Comparison of ENCODE assay signal across 9 mouse cellular contexts in the genomic region with DNA sequence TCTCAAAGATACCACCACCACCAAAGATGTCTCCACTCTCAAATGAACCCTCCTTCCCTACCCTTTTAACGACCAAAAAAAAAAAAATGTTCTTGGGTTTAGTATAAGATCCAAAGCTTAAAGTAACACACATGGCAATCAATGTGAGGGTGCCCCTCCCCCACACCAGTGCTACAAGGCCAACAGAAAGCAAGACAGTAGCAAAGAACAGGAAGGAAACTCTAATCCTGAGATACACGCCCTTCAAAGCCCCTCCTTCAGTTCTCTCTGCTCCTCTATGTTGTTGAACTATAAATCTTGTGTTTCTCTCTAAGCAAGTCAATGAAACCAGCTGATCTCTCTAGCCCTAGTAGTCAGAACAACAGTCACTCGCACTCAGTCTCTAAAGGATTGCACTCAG. TPM values are rescaled to one million over a fixed set of nuclear protein-coding genes. Genes with fewer than 3 reads are reported as not detected.
DNase-seq lines count a peak whose midpoint lies in the region; ATAC-seq and TF ChIP-seq lines count a peak whose summit lies in the region.
"Had no signal": no experiment of that assay in that cellular context is flagged by ENCODE, and none has a peak within 500 bp of the region (broad histone marks: within the 10 kb centered on the region; RNA-seq: fewer than 3 reads in every experiment).

No protein-coding gene starts in this region.

- no peak overlapping the region for H3K4me3 ChIP-seq in gastrocnemius, adult 2 months
- H3K4me3 ChIP-seq in G1E (ENCODE audit: low read depth, low read length) = no peak overlapping the region; the same call in 1 of the 2 replicates
- H3K4me3 ChIP-seq in spleen, adult 2 months (ENCODE audit: extremely low read depth, insufficient read depth, insufficient read length) = no peak overlapping the region
- H3K4me3 ChIP-seq in hindbrain, postnatal 0 days (ENCODE audit: low read length) = no peak overlapping the region
- H3K4me3 ChIP-seq: midbrain, embryonic 12.5 days had no signal

- DNase-seq in gastrocnemius, adult 2 months = no peak
- DNase-seq in gastrocnemius, postnatal 4 days (ENCODE audit: low spot score in 2 of 2) = no peak
- DNase-seq in G1E (ENCODE audit: low spot score) = no peak
- peak; percentile 27 to 57 for DNase-seq in kidney, postnatal 4 days
- DNase-seq in spleen, adult 2 months (ENCODE audit: low read depth in 1 of 2, low spot score in 2 of 2) = peak; percentile 19 to 58
- no peak for DNase-seq in left cerebral cortex, adult 8-10 months (ENCODE audit: low spot score in 2 of 2)
- DNase-seq in cerebellum, adult 9-10 months = no peak
- DNase-seq in hindbrain, postnatal 0 days (ENCODE audit: low spot score) = no peak

- H3K27me3 ChIP-seq in G1E (ENCODE audit: insufficient read depth, low read length) = no peaks in the 10 kb centered on the region
- no peaks in the 10 kb centered on the region for H3K27me3 ChIP-seq in spleen, adult 2 months (ENCODE audit: control insufficient read depth, insufficient read depth, low read length)
- no peaks in the 10 kb centered on the region for H3K27me3 ChIP-seq in hindbrain, postnatal 0 days (ENCODE audit: insufficient read depth, low read length)
- H3K27me3 ChIP-seq: midbrain, embryonic 12.5 days had no signal

- H3K4me2 ChIP-seq in hindbrain, postnatal 0 days (ENCODE audit: low read depth, low read length) = no peak overlapping the region
- H3K4me2 ChIP-seq: midbrain, embryonic 12.5 days had no signal

- peak; percentile 55 for ATAC-seq in G1E (ENCODE audit: extremely low read depth, insufficient number of reproducible peaks, low FRiP score, poor library complexity, severe bottlenecking)
- no peak for ATAC-seq in hindbrain, postnatal 0 days

- no peak overlapping the region for H3K9ac ChIP-seq in hindbrain, postnatal 0 days (replicated peaks; ENCODE audit: low read length)
- H3K9ac ChIP-seq: midbrain, embryonic 12.5 days had no signal

- WGBS in spleen, adult 2 months = 15% methylated on average over 3 of the region's 3 CpGs
- WGBS in hindbrain, postnatal 0 days = 71% methylated on average over 3 of the region's 3 CpGs

- H3K27ac ChIP-seq in gastrocnemius, adult 2 months = 0 out of 2 replicates have a peak overlapping the region, but pooled peaks have one; percentile 20
- H3K27ac ChIP-seq in spleen, adult 2 months (ENCODE audit: insufficient read depth, low read length) = peak overlapping the region; percentile 91
- no peak overlapping the region for H3K27ac ChIP-seq in hindbrain, postnatal 0 days
- H3K27ac ChIP-seq: midbrain, embryonic 12.5 days had no signal

- no peak for TF ChIP-seq POLR2A in spleen, adult 2 months (IDR thresholded peaks at IDR 0.05; ENCODE audit: low read depth, low read length)

- peaks cover 31% of the 10 kb centered on the region for H3K36me3 ChIP-seq in G1E (replicated peaks)
- H3K36me3 ChIP-seq in spleen, adult 2 months (ENCODE audit: control insufficient read depth, insufficient read depth, low read length) = no peaks in the 10 kb centered on the region
- no peaks in the 10 kb centered on the region for H3K36me3 ChIP-seq in hindbrain, postnatal 0 days (ENCODE audit: insufficient read depth, low read length)
- H3K36me3 ChIP-seq: midbrain, embryonic 12.5 days had no signal

- intact Hi-C loops in gastrocnemius, adult 2 months (cut with DNase I) = no loop called here

- peaks cover 68% of the 10 kb centered on the region for H3K4me1 ChIP-seq in G1E (ENCODE audit: insufficient read depth, low read depth, low read length)
- peaks cover 23% of the 10 kb centered on the region for H3K4me1 ChIP-seq in spleen, adult 2 months (ENCODE audit: control insufficient read depth, insufficient read depth, insufficient read length)
- peaks cover 12% of the 10 kb centered on the region; the same call in 1 of the 2 replicates for H3K4me1 ChIP-seq in hindbrain, postnatal 0 days (ENCODE audit: insufficient read depth, low read length)

- H3K9me3 ChIP-seq in G1E (replicated peaks) = no peaks in the 10 kb centered on the region
- no peaks in the 10 kb centered on the region for H3K9me3 ChIP-seq in hindbrain, postnatal 0 days (ENCODE audit: low read length)
- H3K9me3 ChIP-seq: midbrain, embryonic 12.5 days had no signal

- TF ChIP-seq CTCF in gastrocnemius, adult 2 months (IDR thresholded peaks at IDR 0.05) = no peak
- no peak for TF ChIP-seq CTCF in G1E (IDR thresholded peaks at IDR 0.05; ENCODE audit: low read depth, low read length)
- TF ChIP-seq CTCF in spleen, adult 2 months (IDR thresholded peaks at IDR 0.05; ENCODE audit: extremely low read depth, insufficient read depth, insufficient read length, insufficient replicate concordance) = no peak
- no peak for TF ChIP-seq CTCF in hindbrain, postnatal 0 days (IDR thresholded peaks at IDR 0.05; ENCODE audit: low read depth)

RNA-seq across cellular contexts. Expression of gene Xpo6, which starts 19.3 kb away (rescaled TPM):
- 10 to 100 TPM; 18.6 to 19.3 TPM for total RNA-seq in gastrocnemius, adult 2 months (2021)
- total RNA-seq in gastrocnemius, postnatal 4 days (2021) = 10 to 100 TPM; 53.7 to 58.6 TPM
- total RNA-seq in G1E (2014; fragmentation: Nextera tagmentation) (240 and 242 TPM in 2 replicates), G1E (2017) (49.6 and 50.0 TPM in 2 replicates)
- 114 and 180 TPM in 2 replicates for polyA plus RNA-seq in G1E (2012)
- 235 and 293 TPM in 2 replicates for polyA plus RNA-seq in spleen, adult 2 months (2012; rRNA removed)
- total RNA-seq in left cerebral cortex, adult 8-10 months (2022) = 100 to 1,000 TPM in 1 of 4 experiments, 10 to 100 TPM in 3; 88.8 to 104 (median 97.5) TPM
- total RNA-seq in hindbrain, postnatal 0 days (2014; rRNA removed) = 124 and 147 TPM in 2 replicates
- 41.8 and 45.4 TPM in 2 replicates for polyA plus RNA-seq in hindbrain, postnatal 0 days (2015; fragmentation: Nextera tagmentation; extraction: Ambion mirVana)

Comparison
In these comparisons a context has a peak if more than half of its experiments do, and no peak if none do; other contexts are left out.
1. DNase-seq: peak in kidney, postnatal 4 days (2 of 2) and spleen, adult 2 months (2 of 2); none in gastrocnemius, adult 2 months (single experiment), gastrocnemius, postnatal 4 days (0 of 2), G1E (single experiment), left cerebral cortex, adult 8-10 months (0 of 2), cerebellum, adult 9-10 months (single experiment) and hindbrain, postnatal 0 days (single experiment).